Mouse (Mus musculus): ENCODE measurements around the gene Rabgap1l. TPM values are rescaled to one million over a fixed set of nuclear protein-coding genes. Genes with fewer than 3 reads are reported as not detected.

Rabgap1l gene
- polyA plus RNA-seq, 1 experiment = 37.1 TPM

- TF ChIP-seq CTCF (IDR thresholded peaks at IDR 0.05; ENCODE audit: low read depth, low read length) (no peak), EP300 (IDR thresholded peaks at IDR 0.05; ENCODE audit: insufficient read depth, low read depth, low read length) (no peak), POLR2A (IDR thresholded peaks at IDR 0.05; ENCODE audit: insufficient read depth, low read length) (no peak)
- Histone ChIP-seq H3K27me3 (ENCODE audit: control insufficient read depth, insufficient read depth, low read length, poor library complexity, severe bottlenecking) (no peaks in the 10 kb centered on the region), H3K9me3 (replicated peaks; ENCODE audit: control insufficient read depth, insufficient read depth, low read length, poor library complexity, severe bottlenecking) (no peaks in the 10 kb centered on the region), H3K36me3 (ENCODE audit: control insufficient read depth, insufficient read depth, low read length, poor library complexity, severe bottlenecking) (no peaks in the 10 kb centered on the region), H3K4me3 (ENCODE audit: low read depth, low read length) (no peak overlapping the region), H3K4me1 (ENCODE audit: control insufficient read depth, insufficient read depth, low read length) (no peaks in the 10 kb centered on the region), H3K27ac (ENCODE audit: insufficient read depth, low read length) (no peak overlapping the region), H3K9ac (ENCODE audit: low read depth, poor library complexity, severe bottlenecking) (no peak overlapping the region)
Measured at GRCm38 (mm10) chr1:160176903-160177302, 616.1 kb downstream of the Rabgap1l start.

Other genes with a start within 250 kb of the Rabgap1l start
- 33.1 and 36.9 TPM in 2 replicates for gene Rc3h1, start 113.2 kb upstream of the Rabgap1l start, polyA plus RNA-seq (2011; ENCODE audit: insufficient read depth, insufficient read length, low read depth, missing spikeins)
- 0.75 and 1.1 TPM in 2 replicates for gene Serpinc1, start 185.4 kb upstream of the Rabgap1l start, polyA plus RNA-seq (2011; ENCODE audit: insufficient read depth, insufficient read length, low read depth, missing spikeins)
- 13.8 and 15.5 TPM in 2 replicates for gene Zbtb37, start 241.6 kb upstream of the Rabgap1l start, polyA plus RNA-seq (2011; ENCODE audit: insufficient read depth, insufficient read length, low read depth, missing spikeins)